Mouse (Mus musculus) hindbrain, embryonic 16.5 days (tissue): ENCODE data around the gene Unc119. TPM values are rescaled to one million over a fixed set of nuclear protein-coding genes. Genes with fewer than 3 reads are reported as not detected.
A peak's percentile ranks its signal among the peaks of the same experiment; 100 is the strongest.

Source experiments
- ATAC-seq: fragments of 200-750 bp; cut with Nextera tagmentation; 2 replicates; pipeline ENCODE4 v1.8.0; 2017; ENCODE audit warnings: moderate TSS enrichment, moderate library complexity
- H3K27ac ChIP-seq: fragments of 300-500 bp; sonication (generic); 2 replicates; pipeline ENCODE4 v1.5.1; 2014; ENCODE audit warnings: low read depth, mild to moderate bottlenecking, control low read depth, low read length, moderate library complexity
- H3K27me3 ChIP-seq: fragments of 300-500 bp; sonication (generic); replicated peaks from 2 replicates; pipeline ENCODE4 v1.6.1; 2014; ENCODE audit warnings: low read length; ENCODE audit not compliant: control insufficient read depth, insufficient read depth
- H3K36me3 ChIP-seq: fragments of 300-500 bp; sonication (generic); 2 replicates; pipeline ENCODE4 v1.6.1; 2014; ENCODE audit warnings: mild to moderate bottlenecking, low read length, moderate library complexity, mixed read lengths; ENCODE audit not compliant: control insufficient read depth, insufficient read depth
- H3K4me1 ChIP-seq: fragments of 300-500 bp; sonication (generic); 2 replicates; pipeline ENCODE4 v1.6.1; 2014; ENCODE audit warnings: low read depth, low read length; ENCODE audit not compliant: control insufficient read depth, insufficient read depth
- H3K4me2 ChIP-seq: fragments of 300-500 bp; sonication (generic); 2 replicates; pipeline ENCODE4 v1.6.1; 2014; ENCODE audit warnings: mild to moderate bottlenecking, low read length, control low read depth, moderate library complexity
- H3K4me3 ChIP-seq: fragments of 300-500 bp; sonication (generic); 2 replicates; pipeline ENCODE4 v1.5.1; 2014; ENCODE audit warnings: mild to moderate bottlenecking, low read length, control low read depth, moderate library complexity
- H3K9ac ChIP-seq: fragments of 300-500 bp; sonication (generic); 2 replicates; pipeline ENCODE4 v1.6.1; 2014; ENCODE audit warnings: low read depth, mild to moderate bottlenecking, control low read depth, low read length, moderate library complexity
- H3K9me3 ChIP-seq: fragments of 300-500 bp; sonication (generic); 2 replicates; pipeline ENCODE4 v1.6.1; 2014; ENCODE audit warnings: mild to moderate bottlenecking, low read length, moderate library complexity; ENCODE audit not compliant: control insufficient read depth
- WGBS: fragments of 180-500 bp; shearing (Covaris S2); extraction: QIAGEN DNeasy Blood & Tissue Kit; methylation state at CpG from one replicate; pipeline ENCODE4 v1.1.7; 2014; 5-methylcytosine and 5-hydroxymethylcytosine counted together
- polyA plus RNA-seq: library from polyadenylated mRNA; unstranded; fragments of >200 nt; fragmentation: Nextera tagmentation; extraction: Ambion mirVana; gene quantifications from 2 replicates; pipeline ENCODE4 v1.2.1, GENCODE M21; 2015

Gene Unc119
- polyA plus RNA-seq, 1 experiment from 2014 or later, result 91.1 TPM

DNA sequence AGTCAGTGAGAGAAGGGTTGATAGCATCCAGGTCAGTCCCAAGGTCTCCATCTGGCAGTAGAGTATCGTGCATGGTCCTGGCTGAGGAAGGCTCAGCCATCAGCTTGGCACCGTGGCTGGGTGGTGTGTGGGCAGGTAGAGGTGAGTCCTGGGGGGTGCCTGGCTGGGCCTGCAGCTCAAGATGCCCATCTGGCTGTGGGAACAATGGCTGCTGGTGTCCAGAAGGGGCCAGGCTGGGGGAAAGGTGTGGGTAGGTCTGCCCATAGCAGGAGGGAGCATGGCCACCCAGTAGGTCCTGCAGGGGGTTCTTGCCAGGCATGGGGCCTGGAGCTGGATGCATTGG lies 17.5 kb downstream of the Unc119 start:
- Histone ChIP-seq H3K27me3 (no peaks in the 10 kb centered on the region), H3K36me3 (no peaks in the 10 kb centered on the region), H3K27ac (no peak overlapping the region), H3K4me1 (peaks cover 2% of the 10 kb centered on the region; the same call in 1 of the 2 replicates), H3K4me2 (peak overlapping the region; percentile 57; the same call in 1 of the 2 replicates), H3K9ac (no peak overlapping the region), H3K9me3 (no peaks in the 10 kb centered on the region), H3K4me3 (no peak overlapping the region)
- ATAC-seq, result no peak
- WGBS, result 66% methylated on average over 2 of the region's 2 CpGs

DNA sequence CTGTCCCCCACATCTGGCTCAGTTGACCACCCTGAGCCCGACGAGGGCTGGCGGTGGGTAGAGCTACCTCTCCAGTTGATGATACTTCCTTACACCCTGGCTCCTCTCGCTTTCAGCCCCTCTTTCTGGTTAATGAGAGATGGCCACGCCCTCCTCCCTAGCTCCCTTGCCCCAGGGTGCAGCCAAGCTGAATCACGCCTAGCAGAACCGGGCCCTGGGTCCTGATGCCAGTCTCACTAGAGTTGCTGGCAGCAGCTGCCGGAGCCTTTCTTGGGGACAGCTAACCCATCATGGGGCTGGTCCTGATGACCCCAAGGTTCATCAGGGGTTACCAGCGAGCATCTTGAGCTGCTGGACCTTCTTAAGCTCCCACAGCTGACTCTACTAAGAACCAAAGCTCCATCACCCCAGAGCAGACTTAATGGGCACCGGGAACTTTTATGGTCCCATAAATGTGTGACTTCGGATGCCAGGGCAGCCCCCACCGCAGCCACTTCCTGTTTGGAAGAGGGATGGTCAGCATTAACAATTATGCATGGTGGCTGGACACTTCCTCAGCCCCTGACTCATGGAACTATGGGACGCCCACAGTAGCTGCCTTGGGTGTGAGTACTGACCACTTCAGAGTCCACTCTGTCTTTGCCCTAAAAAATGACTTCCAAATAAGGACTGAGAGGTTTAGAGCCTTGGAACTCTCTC lies 20.2 kb downstream of the Unc119 start:
- H3K9ac ChIP-seq, result no peak overlapping the region
- no peak for ATAC-seq
- H3K36me3 ChIP-seq, result no peaks in the 10 kb centered on the region
- no peak overlapping the region for H3K4me3 ChIP-seq
- no peaks in the 10 kb centered on the region for H3K9me3 ChIP-seq
- no peak overlapping the region for H3K27ac ChIP-seq
- no peaks in the 10 kb centered on the region for H3K27me3 ChIP-seq
- peaks cover 2% of the 10 kb centered on the region; the same call in 1 of the 2 replicates for H3K4me1 ChIP-seq
- 79% methylated on average over 13 of the region's 13 CpGs for WGBS
- H3K4me2 ChIP-seq, result no peak overlapping the region

DNA sequence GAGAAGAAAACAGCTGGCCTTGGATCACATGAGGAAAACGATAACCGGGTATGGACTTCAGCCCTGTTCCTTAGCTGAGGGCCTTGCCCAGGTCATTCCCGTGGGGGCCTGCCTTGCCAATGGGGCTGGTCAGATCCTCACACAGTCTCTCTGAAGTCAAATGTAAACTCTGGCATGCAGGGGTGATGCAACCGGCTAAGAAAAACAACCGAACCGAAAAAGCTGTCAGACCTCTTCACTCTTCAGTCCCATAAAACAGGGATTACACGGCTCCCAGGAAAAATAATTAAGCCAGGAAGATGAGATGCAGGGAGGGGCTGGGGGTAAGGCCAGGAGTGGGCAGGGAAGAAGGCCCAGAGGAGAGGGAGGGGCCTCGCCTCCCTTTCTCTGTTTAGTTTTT lies 20.8 kb downstream of the Unc119 start:
- Histone ChIP-seq H3K4me1 (peaks cover 2% of the 10 kb centered on the region; the same call in 1 of the 2 replicates), H3K9ac (no peak overlapping the region), H3K4me3 (no peak overlapping the region), H3K27ac (no peak overlapping the region), H3K36me3 (no peaks in the 10 kb centered on the region), H3K27me3 (no peaks in the 10 kb centered on the region), H3K4me2 (no peak overlapping the region), H3K9me3 (no peaks in the 10 kb centered on the region)
- no peak for ATAC-seq
- WGBS, result 58% methylated on average over 8 of the region's 8 CpGs

DNA sequence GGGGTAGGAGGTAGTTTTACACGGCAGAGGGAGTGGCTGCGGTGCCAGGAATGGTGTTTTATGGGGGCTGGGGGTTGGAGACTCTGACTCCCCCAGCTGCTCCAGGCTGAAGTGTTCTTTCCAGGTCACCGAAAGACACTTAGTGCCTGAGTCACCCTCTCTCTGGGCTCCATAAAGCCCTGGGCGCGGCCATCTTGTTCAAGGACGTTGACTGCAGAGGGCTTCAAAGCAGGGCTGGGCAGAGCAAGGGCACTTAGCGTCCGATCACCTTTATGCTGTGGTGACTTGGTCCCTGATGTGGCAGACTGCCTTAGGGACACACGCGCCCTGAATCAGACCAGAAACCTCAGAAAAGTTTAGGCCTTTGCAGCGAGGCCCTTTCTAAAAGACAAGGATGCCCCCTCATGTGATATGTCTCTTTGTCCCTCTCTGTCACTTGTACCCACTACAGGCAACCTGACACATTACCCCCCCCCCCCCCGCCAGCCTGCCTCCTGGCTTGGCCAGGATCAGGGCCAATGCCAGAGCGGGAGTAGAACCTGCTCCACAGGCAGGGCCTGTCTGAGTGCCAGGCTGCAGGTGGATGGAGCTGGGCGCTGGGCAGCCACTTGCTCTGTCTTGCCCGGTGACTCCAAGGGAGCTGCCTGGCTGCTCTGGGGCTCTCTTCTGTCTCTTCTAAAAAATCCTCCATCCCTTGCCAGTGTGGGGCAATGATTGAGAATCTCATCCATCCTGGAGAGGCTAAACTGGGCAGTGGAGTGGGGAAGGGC lies 24.4 kb downstream of the Unc119 start:
- no peaks in the 10 kb centered on the region for H3K9me3 ChIP-seq
- no peak overlapping the region for H3K9ac ChIP-seq
- no peak for ATAC-seq
- 92% methylated on average over 15 of the region's 15 CpGs for WGBS
- H3K4me2 ChIP-seq, result no peak overlapping the region
- H3K27me3 ChIP-seq, result no peaks in the 10 kb centered on the region
- no peaks in the 10 kb centered on the region for H3K36me3 ChIP-seq
- no peak overlapping the region for H3K27ac ChIP-seq
- no peaks in the 10 kb centered on the region for H3K4me1 ChIP-seq
- no peak overlapping the region for H3K4me3 ChIP-seq

DNA sequence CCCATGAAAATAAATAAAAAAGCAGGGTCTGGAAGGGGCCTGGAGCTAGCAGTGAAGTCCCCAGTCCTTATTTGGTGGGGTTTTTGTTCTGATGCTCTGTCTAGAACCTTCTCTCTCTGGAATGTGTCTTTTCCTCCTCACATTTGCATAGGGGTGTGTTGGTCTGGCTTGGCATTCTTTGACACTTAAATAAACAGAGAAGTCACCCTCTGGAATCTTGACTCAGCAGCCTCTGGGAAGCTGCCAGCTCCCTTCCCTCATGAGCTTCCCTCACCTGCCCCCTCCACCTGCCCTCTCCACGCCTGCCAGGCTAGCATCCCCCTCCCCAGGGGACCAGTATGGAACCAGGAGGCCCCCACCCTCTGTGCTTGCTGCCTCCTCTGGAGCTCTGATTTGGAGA lies 27.1 kb downstream of the Unc119 start:
- ATAC-seq, result no peak
- WGBS, result 71% methylated on average over 1 of the region's 1 CpGs

DNA sequence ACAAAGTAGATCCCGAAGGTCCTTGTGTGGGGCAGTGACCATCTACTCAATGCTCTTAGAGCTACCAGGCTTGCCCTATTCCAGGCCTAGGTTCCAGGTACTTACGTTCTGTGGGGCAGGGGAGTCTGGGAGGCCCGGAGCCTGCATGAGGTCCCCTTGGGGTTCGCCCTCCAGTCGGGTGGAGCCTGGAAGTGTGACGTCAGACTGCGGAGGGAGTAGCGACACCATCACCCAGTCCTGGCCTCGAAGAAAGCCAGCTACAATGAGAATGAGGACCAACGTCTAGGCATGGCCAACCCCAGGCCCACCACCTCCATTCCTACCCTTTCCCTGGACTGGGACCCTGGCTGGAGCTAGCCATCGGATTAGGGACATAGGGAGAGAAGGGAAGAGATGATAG lies 28.4 kb downstream of the Unc119 start:
- no peaks in the 10 kb centered on the region for H3K36me3 ChIP-seq
- ATAC-seq, result no peak
- H3K4me1 ChIP-seq, result no peaks in the 10 kb centered on the region
- no peak overlapping the region for H3K4me2 ChIP-seq
- 91% methylated on average over 9 of the region's 11 CpGs for WGBS
- no peak overlapping the region for H3K27ac ChIP-seq
- no peak overlapping the region for H3K4me3 ChIP-seq
- H3K9ac ChIP-seq, result no peak overlapping the region
- H3K27me3 ChIP-seq, result no peaks in the 10 kb centered on the region
- H3K9me3 ChIP-seq, result no peaks in the 10 kb centered on the region

More for the DNA sequence above, 27.1 kb downstream of the Unc119 start:
- Histone ChIP-seq H3K4me3 (no peak overlapping the region), H3K9ac (no peak overlapping the region), H3K9me3 (no peaks in the 10 kb centered on the region), H3K4me1 (no peaks in the 10 kb centered on the region), H3K27me3 (no peaks in the 10 kb centered on the region), H3K36me3 (no peaks in the 10 kb centered on the region), H3K27ac (no peak overlapping the region), H3K4me2 (no peak overlapping the region)

DNA sequence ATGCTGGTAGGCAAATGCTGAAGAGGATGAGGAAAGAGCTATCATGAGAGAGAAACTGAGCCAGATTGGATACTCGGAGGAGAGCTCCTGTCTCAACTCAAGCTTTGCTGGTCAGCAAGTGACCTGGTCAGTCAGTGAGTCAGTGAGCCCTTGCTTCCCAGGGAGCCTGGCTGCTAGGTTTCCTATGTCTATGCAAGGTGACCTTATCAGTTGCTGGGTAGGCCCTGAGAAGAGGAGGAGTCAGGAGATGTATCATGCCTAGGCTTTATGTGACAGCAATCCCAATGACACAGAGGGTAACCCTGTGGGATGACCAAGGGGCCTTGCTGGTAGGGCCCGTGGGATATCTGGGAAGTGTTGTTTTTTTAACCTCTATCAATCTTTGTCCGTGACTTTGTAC lies 28.9 kb downstream of the Unc119 start:
- H3K27ac ChIP-seq, result no peak overlapping the region
- H3K4me2 ChIP-seq, result no peak overlapping the region
- no peak overlapping the region for H3K4me3 ChIP-seq
- no peak overlapping the region for H3K9ac ChIP-seq
- no peaks in the 10 kb centered on the region for H3K9me3 ChIP-seq
- WGBS, result 72% methylated on average over 3 of the region's 3 CpGs
- H3K27me3 ChIP-seq, result no peaks in the 10 kb centered on the region
- ATAC-seq, result no peak
- no peaks in the 10 kb centered on the region for H3K4me1 ChIP-seq
- no peaks in the 10 kb centered on the region for H3K36me3 ChIP-seq

DNA sequence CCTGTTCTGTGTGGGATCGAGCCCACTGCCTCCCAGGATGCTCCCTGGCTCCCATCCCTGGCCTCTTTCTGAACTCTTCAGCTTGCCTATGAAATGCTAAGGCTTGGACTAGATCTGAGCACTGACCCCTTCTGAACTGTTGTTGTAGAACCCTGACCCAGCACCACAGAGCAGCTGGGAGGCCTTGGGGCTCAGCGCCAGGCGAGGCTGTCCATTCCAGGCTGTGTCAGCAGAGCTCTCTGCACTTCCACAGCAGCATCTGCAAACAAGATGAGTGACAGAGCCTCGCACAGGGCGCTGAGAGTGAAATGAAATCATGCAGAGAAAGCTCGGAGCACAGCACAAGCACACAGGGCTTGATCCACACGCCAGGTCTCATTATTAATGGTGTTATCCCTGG lies 29.3 kb downstream of the Unc119 start:
- H3K4me1 ChIP-seq, result no peaks in the 10 kb centered on the region
- WGBS, result 51% methylated on average over 7 of the region's 7 CpGs
- no peaks in the 10 kb centered on the region for H3K36me3 ChIP-seq
- no peaks in the 10 kb centered on the region for H3K9me3 ChIP-seq
- no peak overlapping the region for H3K4me2 ChIP-seq
- H3K4me3 ChIP-seq, result no peak overlapping the region
- H3K9ac ChIP-seq, result no peak overlapping the region
- no peak overlapping the region for H3K27ac ChIP-seq
- no peaks in the 10 kb centered on the region for H3K27me3 ChIP-seq
- ATAC-seq, result no peak

DNA sequence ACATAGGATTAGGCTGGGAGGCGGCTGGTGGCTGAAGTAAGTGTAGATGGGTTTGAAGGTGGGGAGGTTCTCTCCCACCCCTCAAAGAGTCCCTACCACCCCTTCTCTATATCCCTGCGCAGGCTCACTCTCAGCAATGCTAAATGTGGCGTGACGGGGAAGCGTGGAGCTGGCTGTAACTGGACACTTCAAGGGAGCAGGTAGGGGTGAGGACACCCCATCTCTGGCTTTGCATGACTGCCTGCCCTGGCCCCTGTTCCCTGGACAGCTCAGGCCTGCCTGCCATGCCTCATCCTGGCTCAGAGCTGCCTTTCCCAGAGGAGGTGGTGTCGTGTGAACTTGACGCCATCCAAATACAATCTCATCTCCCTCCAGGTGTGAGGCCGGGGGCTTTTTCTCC lies 30.9 kb downstream of the Unc119 start:
- no peaks in the 10 kb centered on the region for H3K36me3 ChIP-seq
- no peak overlapping the region for H3K9ac ChIP-seq
- H3K27ac ChIP-seq, result no peak overlapping the region
- H3K4me2 ChIP-seq, result no peak overlapping the region
- no peaks in the 10 kb centered on the region for H3K27me3 ChIP-seq
- H3K9me3 ChIP-seq, result no peaks in the 10 kb centered on the region
- H3K4me1 ChIP-seq, result no peaks in the 10 kb centered on the region
- ATAC-seq, result no peak
- H3K4me3 ChIP-seq, result no peak overlapping the region
- WGBS, result 76% methylated on average over 8 of the region's 8 CpGs
